Mouse (Mus musculus) ES-E14 (cell line): ENCODE data around the gene Ect2. TPM values are rescaled to one million over a fixed set of nuclear protein-coding genes. Genes with fewer than 3 reads are reported as not detected.

Experiments used
- DNase-seq: peaks from one replicate; pipeline ENCODE4 v3.0.0-alpha.2; 2013; ENCODE audit warnings: low read depth, low spot score
- H3K27ac ChIP-seq: 2 replicates; pipeline ENCODE4 v1.5.1; 2012; ENCODE audit warnings: low read depth, mild to moderate bottlenecking, low read length, moderate library complexity, mixed read lengths; ENCODE audit not compliant: poor library complexity, insufficient read depth, severe bottlenecking
- H3K36me3 ChIP-seq: 2 replicates; pipeline ENCODE4 v1.6.1; 2012; ENCODE audit warnings: mild to moderate bottlenecking, low read length, moderate library complexity, mixed read lengths; ENCODE audit not compliant: control insufficient read depth, poor library complexity, insufficient read depth, severe bottlenecking
- H3K4me1 ChIP-seq, 2 experiments: fragments of 150-350 bp in 1 of 2; sonication (generic) in 1 of 2; 2 replicates each; pipeline ENCODE4 v1.6.1; 2012; ENCODE audit warnings: low read length in 2 of 2, mild to moderate bottlenecking in 1 of 2, mixed read lengths in 1 of 2; ENCODE audit not compliant: control insufficient read depth in 2 of 2, insufficient read depth in 2 of 2, poor library complexity in 1 of 2
- H3K4me3 ChIP-seq, 2 experiments: fragments of 150-350 bp in 1 of 2; sonication (generic) in 1 of 2; 2 replicates each; pipeline ENCODE4 v1.5.1; 2012; ENCODE audit warnings: low read length in 2 of 2, low read depth in 1 of 2, mild to moderate bottlenecking in 1 of 2, mixed read lengths in 1 of 2; ENCODE audit not compliant: insufficient read depth in 1 of 2, poor library complexity in 1 of 2, severe bottlenecking in 1 of 2
- H3K9ac ChIP-seq: 2 replicates; pipeline ENCODE4 v1.6.1; 2012; ENCODE audit warnings: low read depth, mild to moderate bottlenecking, low read length, mixed read lengths; ENCODE audit not compliant: poor library complexity, insufficient read depth, severe bottlenecking
- H3K9me3 ChIP-seq: fragments of 150-350 bp; sonication (generic); 2 replicates; pipeline ENCODE4 v1.6.1; 2012; ENCODE audit warnings: low read depth, mild to moderate bottlenecking, low read length; ENCODE audit not compliant: control insufficient read depth, insufficient read depth
- CHD2 ChIP-seq: IDR thresholded peaks from 2 replicates; pipeline ENCODE4 v1.6.1; 2014; ENCODE audit warnings: mild to moderate bottlenecking, low read depth, low read length, inconsistent platforms
- HCFC1 ChIP-seq: IDR thresholded peaks from 2 replicates; pipeline ENCODE4 v1.6.1; 2012; ENCODE audit warnings: low read length, inconsistent platforms, borderline replicate concordance; ENCODE audit not compliant: insufficient read depth
- MAFK ChIP-seq: IDR thresholded peaks from 2 replicates; pipeline ENCODE4 v1.6.1; 2014; ENCODE audit warnings: mild to moderate bottlenecking, low read depth, low read length, inconsistent platforms; ENCODE audit not compliant: insufficient read depth
- ZC3H11A ChIP-seq: IDR thresholded peaks from 2 replicates; pipeline ENCODE4 v1.6.1; 2012; ENCODE audit warnings: low read depth, mild to moderate bottlenecking, inconsistent platforms, low read length, borderline replicate concordance
- ZNF384 ChIP-seq: IDR thresholded peaks from 2 replicates; pipeline ENCODE4 v1.6.1; 2012; ENCODE audit warnings: low read depth, low read length, inconsistent platforms
- in situ Hi-C, 2 experiments: fragments of 600-800 bp; cut with MboI; formaldehyde crosslinking; loops; one replicate each; pipeline ENCODE4 v1.15.1; 2025; ENCODE audit warnings: low sequenced_read_pairs in 2 of 2, inconsistent platforms in 1 of 2; ENCODE audit not compliant: unreplicated experiment in 2 of 2
- total RNA-seq: library from RNA; depleted of rRNA; stranded (reverse); fragments of 300-350 nt; gene quantifications from 2 replicates; pipeline ENCODE4 v1.2.3, GENCODE M21; 2012

Gene Ect2
- total RNA-seq, 1 experiment: 103 TPM

GRCm38 (mm10) chr3:27190865-27191264, 37.2 kb upstream of the Ect2 start:
- in situ Hi-C loops: no loop called here
- H3K4me1 ChIP-seq: peaks cover 10 to 15% of the 10 kb centered on the region in 2 experiments
- TF ChIP-seq ZNF384 (no peak), ZC3H11A (no peak), MAFK (no peak), CHD2 (no peak), HCFC1 (no peak)
- no peak overlapping the region for H3K9ac ChIP-seq
- no peak overlapping the region for H3K27ac ChIP-seq
- no peaks in the 10 kb centered on the region for H3K9me3 ChIP-seq
- H3K4me3 ChIP-seq: no peak overlapping the region
- peak; percentile 59 for DNase-seq
- no peaks in the 10 kb centered on the region for H3K36me3 ChIP-seq

- in situ Hi-C loops: no loop called here
- DNase-seq: no peak
Measured at GRCm38 (mm10) chr3:27189320-27190261, 35.9 kb upstream of the Ect2 start.

GRCm38 (mm10) chr3:27188386-27188785, 34.7 kb upstream of the Ect2 start:
- H3K4me3 ChIP-seq: no peak overlapping the region
- H3K36me3 ChIP-seq: no peaks in the 10 kb centered on the region
- TF ChIP-seq ZC3H11A: no peak
- no peak for TF ChIP-seq HCFC1
- TF ChIP-seq ZNF384: no peak
- in situ Hi-C loops: no loop called here
- no peak overlapping the region for H3K27ac ChIP-seq
- H3K4me1 ChIP-seq: peaks cover 10 to 15% of the 10 kb centered on the region in 2 experiments
- H3K9ac ChIP-seq: no peak overlapping the region
- no peak for DNase-seq
- no peaks in the 10 kb centered on the region for H3K9me3 ChIP-seq

More at GRCm38 (mm10) chr3:27189320-27190261, 35.9 kb upstream of the Ect2 start:
- no peaks in the 10 kb centered on the region for H3K9me3 ChIP-seq
- H3K36me3 ChIP-seq: no peaks in the 10 kb centered on the region
- H3K27ac ChIP-seq: no peak overlapping the region
- H3K4me1 ChIP-seq: peaks cover 10 to 15% of the 10 kb centered on the region in 2 experiments
- TF ChIP-seq MAFK (no peak), ZC3H11A (no peak), CHD2 (no peak), HCFC1 (no peak), ZNF384 (no peak)
- H3K4me3 ChIP-seq: no peak overlapping the region
- no peak overlapping the region for H3K9ac ChIP-seq

GRCm38 (mm10) chr3:27183601-27184175, 30.0 kb upstream of the Ect2 start:
- Histone ChIP-seq H3K4me1 (no peaks in the 10 kb centered on the region), H3K27ac (no peak overlapping the region), H3K9me3 (no peaks in the 10 kb centered on the region), H3K9ac (peak overlapping the region; percentile 78), H3K4me3 (peak overlapping the region; percentile 83 to 86), H3K36me3 (no peaks in the 10 kb centered on the region)
- in situ Hi-C loops: no loop called here
- TF ChIP-seq HCFC1 (no peak), CHD2 (no peak), ZC3H11A (no peak), ZNF384 (no peak), MAFK (no peak)
- DNase-seq: no peak
